Mouse (Mus musculus): Measurements from ENCODE around the gene Atm.

The Atm gene

GRCm38 (mm10) chr9:53536558-53537320, at the start of gene Atm, which contains the start of gene Npat:
Gene Atm, minus strand, starts transcription at chr9:53536740.
Gene Npat, plus strand, starts transcription at chr9:53537047.
- DNase-seq = peak; percentile 99 to 100

DNA sequence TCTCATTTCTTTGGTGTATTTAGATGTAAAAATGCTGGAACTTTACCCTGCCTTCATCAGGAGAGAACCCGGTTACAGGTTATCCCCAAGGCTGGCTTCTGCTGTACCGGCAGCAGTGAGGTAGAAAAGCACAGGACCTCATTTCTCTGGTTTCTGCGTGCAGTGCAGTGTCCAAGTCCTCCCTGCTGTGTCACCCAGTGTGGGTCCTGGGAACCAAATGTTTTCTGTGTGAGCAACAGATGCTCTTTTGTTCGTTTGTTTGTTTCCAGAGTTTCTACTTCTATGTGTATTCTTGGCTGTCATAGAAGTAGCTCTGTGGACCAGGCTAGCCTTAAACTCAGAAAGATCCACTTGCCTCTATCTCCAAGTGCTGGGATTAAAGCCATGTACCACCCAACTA, 45.3 kb upstream of the Atm start:
- DNase-seq = peak; percentile 65 to 73

DNA sequence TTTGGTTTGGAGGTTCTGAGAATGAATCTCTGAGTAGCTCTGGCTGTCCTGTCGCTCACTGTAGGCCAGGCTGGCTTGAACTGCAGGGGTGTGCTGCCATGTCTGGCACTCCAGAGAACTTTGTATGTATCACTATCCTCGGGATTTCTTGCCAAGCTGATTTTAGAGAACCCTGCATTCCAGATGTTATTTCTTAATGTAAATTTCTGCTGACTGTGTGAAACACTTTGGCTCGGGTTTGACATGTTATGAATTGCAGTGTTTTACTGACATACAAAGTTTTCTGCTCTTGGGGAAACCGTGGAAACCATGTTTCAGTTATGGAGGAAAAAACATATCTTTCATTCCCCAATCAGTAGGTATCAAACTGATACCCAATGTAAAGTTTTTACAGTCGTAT, 39.2 kb upstream of the Atm start:
- no peak for DNase-seq

GRCm38 (mm10) chr9:53572516-53573307, 36.2 kb upstream of the Atm start:
- DNase-seq = no peak

DNA sequence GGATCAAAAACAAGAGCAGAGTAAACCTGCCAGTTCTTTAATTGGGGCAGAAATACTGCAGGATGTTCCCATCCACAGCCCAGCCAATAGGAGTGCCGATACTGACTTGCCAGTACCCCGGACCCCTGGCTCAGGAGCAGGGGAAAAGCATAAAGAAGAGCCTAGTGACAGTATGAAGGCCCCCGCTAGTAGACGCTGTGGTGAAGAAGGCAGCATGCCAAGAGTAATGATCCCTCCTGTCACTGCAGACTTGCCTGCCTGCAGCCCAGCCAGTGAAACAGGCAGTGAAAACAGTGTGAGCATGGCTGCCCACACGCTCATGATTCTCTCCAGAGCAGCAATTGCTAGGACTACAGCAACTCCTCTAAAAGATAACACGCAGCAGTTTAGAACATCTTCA, 34.1 kb upstream of the Atm start:
- DNase-seq = peak; percentile 40 to 62

- no peak for DNase-seq
Measured at GRCm38 (mm10) chr9:53537336-53537965, 911 bp upstream of the Atm start.

GRCm38 (mm10) chr9:53535416-53536320, 872 bp downstream of the Atm start:
- DNase-seq = peak; percentile 16 to 20

- DNase-seq = no peak
Measured at GRCm38 (mm10) chr9:53517373-53518009, 19.0 kb downstream of the Atm start.

DNA sequence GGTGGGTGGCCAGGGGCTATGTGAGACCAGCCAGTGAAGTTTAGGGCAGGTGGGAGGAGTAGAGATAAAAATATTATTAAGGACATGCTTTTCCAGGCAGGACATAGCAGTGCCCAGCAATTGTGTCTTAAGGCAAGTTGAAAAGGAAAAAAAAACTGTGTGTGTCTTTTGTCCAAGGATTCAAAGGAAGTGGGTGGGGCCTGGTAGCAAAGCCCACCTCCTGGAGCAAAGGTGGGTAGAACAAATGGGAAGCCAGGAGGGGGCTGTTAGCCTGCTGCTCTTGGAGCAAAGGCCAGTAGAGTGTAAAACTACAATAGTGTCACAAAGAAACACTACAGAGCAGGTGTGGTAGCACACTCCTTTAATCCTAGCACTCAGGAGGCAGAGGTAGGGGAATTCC, 22.4 kb downstream of the Atm start:
- no peak for DNase-seq

- no peak for DNase-seq
Measured at GRCm38 (mm10) chr9:53508053-53508452, 28.5 kb downstream of the Atm start.

DNA sequence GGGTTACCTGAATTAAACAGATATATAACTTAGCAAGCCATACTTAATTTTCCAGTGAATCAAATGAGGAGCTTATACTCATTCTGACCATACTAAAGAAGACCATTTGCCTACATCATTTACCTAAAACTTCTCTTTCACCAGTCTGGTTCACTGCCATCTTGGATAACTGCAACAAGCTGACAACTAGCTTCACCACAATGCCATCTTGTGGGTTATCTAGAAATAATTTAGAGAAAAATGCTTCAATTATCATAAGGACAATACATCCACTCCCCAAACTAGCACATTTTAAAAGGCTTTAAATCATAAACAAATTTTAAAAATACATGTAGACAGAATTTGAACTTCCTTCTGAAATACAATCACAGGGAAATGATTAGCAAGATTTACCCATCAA, 50.7 kb downstream of the Atm start:
- DNase-seq = no peak

DNA sequence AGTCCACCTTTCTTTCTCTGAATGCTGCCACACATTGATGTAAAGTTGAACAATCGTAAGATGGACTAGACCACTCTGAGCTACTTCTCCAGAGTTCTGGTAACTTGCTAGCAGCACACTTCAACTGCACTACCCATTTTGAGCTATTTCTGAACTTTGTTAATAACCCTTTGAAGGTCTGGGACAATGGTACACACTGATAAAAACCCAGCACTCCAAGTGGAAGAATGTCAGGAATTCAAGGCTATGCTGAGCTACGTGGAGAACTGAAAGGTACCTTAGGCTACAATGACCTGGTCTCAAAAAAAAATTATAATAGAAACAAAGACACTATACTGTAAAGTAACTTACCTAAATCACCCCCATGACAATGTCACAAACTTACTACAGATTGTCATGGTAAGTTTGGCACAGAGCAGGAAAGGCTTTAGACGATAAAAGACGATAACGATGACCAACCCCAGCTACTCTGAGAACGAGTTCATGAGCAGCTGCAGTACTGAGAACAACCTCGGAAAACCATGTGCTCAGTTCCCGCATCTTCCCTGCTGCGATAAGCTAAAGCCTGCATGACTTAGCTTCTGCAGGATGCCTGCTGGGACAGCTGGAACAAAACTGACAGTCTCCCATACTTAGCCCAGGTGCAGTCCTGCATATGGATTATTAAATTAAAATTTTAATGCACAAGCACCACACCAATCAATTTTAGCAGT, 63.6 kb downstream of the Atm start:
- DNase-seq = no peak

GRCm38 (mm10) chr9:53452038-53452437, 84.5 kb downstream of the Atm start:
- DNase-seq = no peak

GRCm38 (mm10) chr9:53450609-53451008, 85.9 kb downstream of the Atm start:
- DNase-seq = no peak

DNA sequence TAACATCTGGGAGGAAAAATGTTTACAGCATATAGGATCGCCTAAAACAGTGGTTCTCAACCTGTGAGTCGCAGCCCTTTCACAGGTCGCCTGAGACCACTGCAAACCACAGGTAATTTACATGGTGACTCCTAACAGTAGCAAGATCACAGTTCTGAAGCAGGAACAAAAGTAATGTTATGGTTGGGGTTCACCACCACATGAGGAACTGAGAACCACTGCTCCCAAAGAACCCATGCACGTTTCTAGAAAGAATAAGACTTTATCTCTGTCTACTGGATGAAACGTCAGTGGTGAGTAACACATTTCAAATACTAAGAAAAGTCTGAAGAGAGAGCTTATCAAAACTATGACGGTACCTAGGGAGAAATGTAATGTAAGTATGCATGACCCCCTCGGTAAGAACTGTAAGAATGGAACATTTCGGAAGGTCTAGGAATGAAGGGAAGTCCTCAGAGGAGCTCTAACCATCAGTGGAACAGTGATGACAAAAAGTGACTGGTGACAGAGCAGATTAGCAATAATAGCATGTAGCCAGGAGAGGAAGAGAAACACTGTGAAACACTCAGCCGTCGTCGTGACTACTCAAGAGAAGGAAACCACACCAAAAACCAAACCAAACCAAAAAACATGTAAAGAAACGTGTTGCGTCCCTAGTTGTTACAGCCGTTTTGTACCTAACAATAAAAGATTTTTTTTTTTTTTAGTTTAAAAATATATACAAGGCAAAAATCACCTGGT, 100.5 kb downstream of the Atm start:
- no peak for DNase-seq

DNA sequence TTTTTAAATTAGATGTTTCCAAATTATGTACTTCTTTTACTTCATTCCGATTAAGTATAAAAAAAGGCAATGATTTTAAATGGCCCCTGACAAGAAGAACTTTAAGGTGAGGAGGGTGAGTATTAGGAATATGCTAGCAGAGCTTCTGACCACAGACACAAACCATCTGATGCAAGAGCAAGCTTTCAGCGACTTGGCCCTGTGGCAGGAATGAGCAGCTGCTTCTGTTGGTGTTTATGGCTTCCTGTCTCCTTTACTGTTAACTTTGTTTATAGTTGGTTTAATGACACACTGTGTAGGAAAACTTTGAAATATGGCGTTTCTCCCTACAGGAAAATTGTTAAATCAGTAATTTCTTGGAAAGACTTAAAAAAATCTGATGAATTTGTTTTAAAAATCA, 108.9 kb downstream of the Atm start:
- no peak for DNase-seq

GRCm38 (mm10) chr9:53426726-53427125, 109.8 kb downstream of the Atm start:
- no peak for DNase-seq

DNA sequence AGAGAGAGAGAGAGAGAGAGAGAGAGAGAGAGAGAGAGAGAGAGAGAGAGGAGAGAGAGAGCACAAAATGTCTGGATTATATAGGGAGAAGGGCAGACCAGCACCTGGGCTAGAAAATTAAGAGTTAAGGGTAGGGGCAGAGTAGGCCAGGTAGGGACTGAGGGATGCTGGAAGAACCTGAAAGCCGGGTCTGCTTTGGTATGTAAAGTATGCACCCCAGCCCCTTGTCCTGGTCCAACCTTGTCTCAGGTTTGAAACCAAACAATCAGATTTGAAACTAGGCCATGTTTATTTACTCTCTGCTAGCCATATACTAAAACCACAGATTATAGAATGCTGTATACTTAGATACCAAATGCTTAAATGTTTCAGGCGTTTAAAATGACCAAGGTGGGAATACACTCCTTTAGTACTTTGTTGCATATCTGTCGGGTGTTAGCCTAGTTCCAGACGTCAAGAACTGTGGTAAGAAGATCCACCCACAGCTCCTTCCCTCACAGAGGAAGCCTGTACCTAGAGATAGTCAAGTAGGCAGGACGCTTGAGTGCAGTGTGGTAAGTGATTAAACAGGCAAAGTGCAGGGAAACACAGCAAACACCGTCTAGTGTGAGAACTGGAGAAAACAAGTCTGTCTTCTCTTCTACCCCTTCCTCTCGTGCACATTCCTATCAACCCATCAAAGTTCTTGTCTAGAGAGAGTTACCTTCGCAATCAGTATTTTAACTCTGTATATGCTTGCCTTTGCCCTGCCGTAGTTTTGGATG, 114.2 kb downstream of the Atm start:
- DNase-seq = no peak

DNA sequence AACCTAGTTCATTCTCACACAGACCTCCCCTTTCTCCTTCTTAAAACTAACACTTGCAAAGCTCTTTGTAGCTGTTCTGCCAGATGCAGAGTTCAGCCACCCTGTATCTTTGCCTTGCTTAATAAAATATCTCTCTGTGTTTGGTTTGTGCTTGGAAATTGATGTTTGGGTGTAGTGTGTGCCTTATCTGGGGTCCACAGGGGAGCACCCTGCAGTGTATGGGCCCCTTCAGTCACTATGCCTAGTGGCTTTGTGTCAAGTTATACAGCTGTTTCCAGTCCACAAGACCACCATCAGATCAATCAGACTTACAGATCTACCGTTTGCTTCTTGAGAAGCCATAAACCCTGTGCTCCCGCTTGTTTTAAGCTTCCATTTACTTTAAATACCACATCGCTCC, 127.1 kb downstream of the Atm start:
- no peak for DNase-seq

- no peak for DNase-seq
Measured at GRCm38 (mm10) chr9:53408953-53409361, 127.6 kb downstream of the Atm start.

Measured in cerebellum, postnatal 25 days (tissue).